Mouse (Mus musculus): Measurements from ENCODE around the gene Olfr381.
"Not testable (repeated sequence)": the region's sequence is repeated elsewhere in the genome, so short reads cannot be mapped to it uniquely, and the experiment has no call there.

Olfr381 gene

DNA sequence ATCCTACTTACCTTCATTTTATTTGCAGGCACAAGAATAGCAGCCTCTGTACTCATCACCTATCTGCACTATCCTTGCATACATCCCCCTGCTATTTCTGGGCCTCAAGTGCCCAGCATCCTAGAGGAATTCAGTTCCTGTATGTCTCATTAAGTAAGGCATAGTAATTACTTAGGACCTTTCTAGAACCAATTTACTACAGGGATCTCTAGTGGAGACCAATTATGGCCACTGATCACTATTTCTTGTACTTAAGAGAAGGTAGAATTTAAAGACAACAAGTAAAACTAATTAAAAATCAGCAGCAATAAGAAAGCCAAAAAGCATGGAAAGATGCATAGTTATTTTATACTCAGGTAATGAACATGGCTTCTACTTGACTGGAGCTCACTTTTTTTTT, at the start of gene Olfr381:
Gene Olfr381 (minus strand): TSS at position 101 of the 400 bp plus-strand sequence.
- in situ Hi-C loops (cut with MboI; ENCODE audit: unreplicated experiment in 2 of 2): no loop called here

DNA sequence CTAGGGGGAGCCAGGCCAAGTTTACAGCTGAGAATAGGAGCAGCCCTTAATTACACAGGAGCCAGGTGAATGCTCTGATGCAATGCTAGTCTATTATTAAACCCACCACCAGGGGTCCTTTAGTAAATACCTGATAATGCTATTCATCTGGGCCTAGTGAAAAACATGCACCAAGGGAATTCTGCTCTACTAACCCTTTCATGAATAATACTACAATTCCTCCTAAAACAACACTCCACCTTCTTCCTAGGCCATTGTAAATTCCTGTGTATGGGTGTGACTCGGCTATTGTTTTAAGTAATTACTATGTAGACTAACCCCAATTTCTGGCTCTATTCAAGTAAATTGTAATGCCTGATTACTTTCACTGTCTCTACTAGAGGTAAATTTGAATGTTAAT, 37.6 kb upstream of the Olfr381 start:
- in situ Hi-C loops (cut with MboI; ENCODE audit: unreplicated experiment in 2 of 2): not testable (repeated sequence)

DNA sequence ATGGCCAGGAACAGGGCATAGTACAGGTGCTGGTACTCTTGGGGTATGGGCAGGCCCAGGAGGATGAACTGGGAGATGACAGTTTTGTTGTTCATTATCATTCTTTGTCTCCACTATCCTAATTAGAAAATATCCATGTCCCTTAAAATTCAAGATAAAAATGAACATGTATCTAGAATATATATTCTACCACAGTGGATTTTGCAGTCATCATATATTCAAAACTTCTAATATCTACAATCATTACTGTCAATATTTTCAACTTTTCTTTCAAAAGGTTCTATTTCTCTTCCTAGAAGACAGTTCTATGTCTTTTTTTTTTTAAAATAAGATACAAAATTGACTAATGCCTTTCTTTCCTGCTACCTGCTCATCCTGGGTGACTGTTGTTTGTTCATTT, 25.7 kb upstream of the Olfr381 start, which contains the start of gene Olfr382:
Gene Olfr382 (minus strand): TSS at position 101 of the 400 bp plus-strand sequence.
- in situ Hi-C loops (cut with MboI; ENCODE audit: unreplicated experiment in 2 of 2): no loop called here

DNA sequence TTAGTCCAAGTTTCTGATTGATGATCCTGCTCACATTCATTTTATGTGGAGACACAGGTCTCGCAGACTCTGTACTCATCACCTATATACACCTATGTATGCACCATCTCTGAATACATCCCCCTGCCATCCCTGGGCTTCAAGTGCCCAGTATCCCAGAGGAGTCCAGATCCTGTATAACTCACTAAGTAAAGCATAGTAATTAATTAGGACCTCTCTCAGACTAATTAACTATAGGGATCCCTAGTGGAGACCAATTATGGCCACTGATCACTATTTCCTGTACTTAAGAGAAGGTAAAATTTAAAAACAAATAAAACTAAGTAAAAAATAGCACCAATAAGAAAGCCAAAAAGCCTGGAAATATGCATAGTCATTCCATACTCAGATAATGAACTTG, 34.0 kb downstream of the Olfr381 start, which contains the start of gene Olfr380:
Gene Olfr380 (minus strand): TSS at position 101 of the 400 bp plus-strand sequence.
- in situ Hi-C loops (cut with MboI; ENCODE audit: unreplicated experiment in 2 of 2): no loop called here
